Mouse (Mus musculus): ENCODE measurements around the gene Lsm14a. TPM values are rescaled to one million over a fixed set of nuclear protein-coding genes. Genes with fewer than 3 reads are reported as not detected.

Gene Lsm14a
- total RNA-seq (2012; rRNA removed) (45.2 and 53.7 TPM in 2 replicates), total RNA-seq (2014; rRNA removed) (80.7 and 90.0 TPM in 2 replicates), polyA plus RNA-seq (2012; ENCODE audit: insufficient read length, low read depth) (193 and 203 TPM in 2 replicates)

DNA sequence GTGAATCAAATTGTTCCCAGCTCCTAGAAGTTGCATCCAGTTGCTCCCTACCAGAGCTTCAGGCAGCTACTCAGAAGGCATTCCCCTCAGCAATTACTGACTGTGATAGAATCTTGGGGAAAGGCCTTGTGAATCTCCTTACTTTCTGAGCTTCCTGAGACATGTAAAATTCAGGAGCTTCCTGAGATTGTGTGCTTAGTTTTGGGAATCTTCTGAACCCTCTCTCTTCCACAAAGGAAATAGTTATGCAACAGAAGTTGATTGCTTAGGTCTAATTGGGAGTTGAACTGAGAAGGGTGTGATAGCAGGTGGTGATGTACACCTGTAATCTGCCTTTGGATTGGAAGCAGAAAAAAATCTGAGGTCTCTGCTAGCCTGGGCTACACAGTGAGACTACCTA is at the start of gene Lsm14a:
TSS of gene Lsm14a (minus strand) at position 101 of the 400 bp plus-strand sequence.
- Histone ChIP-seq H3K4me3 (replicated peaks in 1 of 3; ENCODE audit: low read depth in 2 of 3, low read length in 2 of 3, poor library complexity in 1 of 3) (no peak within 1 kb of the TSS), H3K9ac (ENCODE audit: insufficient read depth, low read depth) (no peak within 1 kb of the TSS), H3K27ac (ENCODE audit: insufficient read depth, low read depth) (no peak within 1 kb of the TSS), H3K36me3 (replicated peaks in 1 of 2; ENCODE audit: control insufficient read depth in 1 of 2, insufficient read depth in 1 of 2, low read length in 1 of 2) (peaks cover 0 to 1% of the 10 kb centered on the region in 2 experiments), H3K79me2 (replicated peaks; ENCODE audit: control insufficient read depth, extremely low read depth, insufficient read depth, poor library complexity, severe bottlenecking) (peaks cover 12% of the 10 kb centered on the region), H3K4me2 (ENCODE audit: insufficient read depth, low read depth, poor library complexity, severe bottlenecking) (no peak within 1 kb of the TSS), H3K9me3 (replicated peaks; ENCODE audit: low read length) (no peaks in the 10 kb centered on the region), H3K4me1 (ENCODE audit: control insufficient read depth in 1 of 2, insufficient read depth in 2 of 2) (peaks cover 4 to 13% of the 10 kb centered on the region in 2 experiments; a peak in 3 of 4 replicates), H3K27me3 (replicated peaks) (no peaks in the 10 kb centered on the region)
- TF ChIP-seq MAZ (IDR thresholded peaks at IDR 0.05; ENCODE audit: low read depth, low read length) (no peak), RCOR1 (conservative IDR thresholded peaks at IDR 0.05; ENCODE audit: low read depth, low read length) (no peak), USF2 (conservative IDR thresholded peaks at IDR 0.05; ENCODE audit: low read depth, low read length) (no peak), MYC (IDR thresholded peaks at IDR 0.05; ENCODE audit: low read depth, low read length) (no peak), JUND (conservative IDR thresholded peaks at IDR 0.05; ENCODE audit: low read depth, low read length) (no peak), MEF2A (IDR thresholded peaks at IDR 0.05; ENCODE audit: borderline replicate concordance, low read depth, low read length) (no peak), SMC3 (IDR thresholded peaks at IDR 0.05; ENCODE audit: low read depth, low read length) (no peak), ZC3H11A (IDR thresholded peaks at IDR 0.05; ENCODE audit: low read depth, low read length) (no peak), UBTF (IDR thresholded peaks at IDR 0.05; ENCODE audit: low read depth, low read length) (no peak), MAX (IDR thresholded peaks at IDR 0.05; ENCODE audit: low read length) (no peak), NELFE (IDR thresholded peaks at IDR 0.05; ENCODE audit: low read depth, low read length) (no peak), CHD1 (IDR thresholded peaks at IDR 0.05; ENCODE audit: low read depth, low read length) (no peak), MXI1 (IDR thresholded peaks at IDR 0.05; ENCODE audit: low read depth, low read length) (no peak), ZKSCAN1 (IDR thresholded peaks at IDR 0.05; ENCODE audit: borderline replicate concordance, low read depth, low read length) (no peak), EP300 (IDR thresholded peaks at IDR 0.05; ENCODE audit: low read length) (no peak), PAX5 (IDR thresholded peaks at IDR 0.05; ENCODE audit: low read length) (no peak), POLR2A (IDR thresholded peaks at IDR 0.05; ENCODE audit: low read depth, low read length) (no peak), USF1 (IDR thresholded peaks at IDR 0.05; ENCODE audit: low read depth, low read length) (no peak)
- no peak for DNase-seq (ENCODE audit: extremely low read depth)
- dilution Hi-C loops (cut with MboI; ENCODE audit: extremely low pct_ligation_motif_present, extremely low pct_unique_long_range_greater_than_20kb, low sequenced_read_pairs) = no loop called here
- in situ Hi-C loops (cut with MboI; ENCODE audit: low pct_ligation_motif_present, low pct_unique_long_range_greater_than_20kb, low sequenced_read_pairs) = no loop called here

DNA sequence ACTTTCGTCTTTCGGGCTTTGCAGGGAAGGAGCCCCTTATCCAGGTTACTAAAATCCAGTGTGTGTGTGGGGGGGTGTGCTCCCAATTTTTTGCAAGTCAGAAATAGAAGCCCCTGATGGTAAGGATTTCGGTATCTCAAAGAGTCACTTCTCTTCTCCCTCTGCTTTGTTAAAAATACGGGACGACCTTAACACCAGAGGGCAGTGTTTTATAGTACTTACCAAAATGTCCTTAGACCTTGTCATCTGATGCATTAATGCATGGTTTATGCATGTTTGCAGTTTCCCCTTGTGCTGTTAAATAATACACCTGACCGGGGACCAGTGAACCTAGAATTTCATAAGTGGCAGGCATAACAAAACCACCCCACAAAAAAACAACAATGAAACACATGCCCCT is 45.8 kb upstream of the Lsm14a start:
- Histone ChIP-seq H3K9me3 (replicated peaks; ENCODE audit: low read length) (no peaks in the 10 kb centered on the region), H3K4me1 (ENCODE audit: control insufficient read depth in 1 of 2, insufficient read depth in 2 of 2) (0 out of 4 replicates have a peak, but pooled peaks cover 0 to 5% of the 10 kb centered on the region in 2 experiments), H3K4me3 (replicated peaks in 1 of 3; ENCODE audit: low read depth in 2 of 3, low read length in 2 of 3, poor library complexity in 1 of 3) (no peak overlapping the region), H3K27me3 (replicated peaks) (peaks cover 1% of the 10 kb centered on the region), H3K79me2 (replicated peaks; ENCODE audit: control insufficient read depth, extremely low read depth, insufficient read depth, poor library complexity, severe bottlenecking) (no peaks in the 10 kb centered on the region), H3K9ac (ENCODE audit: insufficient read depth, low read depth) (no peak overlapping the region), H3K27ac (ENCODE audit: insufficient read depth, low read depth) (no peak overlapping the region), H3K4me2 (ENCODE audit: insufficient read depth, low read depth, poor library complexity, severe bottlenecking) (no peak overlapping the region), H3K36me3 (replicated peaks in 1 of 2; ENCODE audit: control insufficient read depth in 1 of 2, insufficient read depth in 1 of 2, low read length in 1 of 2) (no peaks in the 10 kb centered on the region)
- no peak for DNase-seq (ENCODE audit: extremely low read depth)
- dilution Hi-C loops (cut with MboI; ENCODE audit: extremely low pct_ligation_motif_present, extremely low pct_unique_long_range_greater_than_20kb, low sequenced_read_pairs) (no loop called here), in situ Hi-C loops (cut with MboI; ENCODE audit: low pct_ligation_motif_present, low pct_unique_long_range_greater_than_20kb, low sequenced_read_pairs) (loop anchor here (10.0 kb wide), 1 partner anchor 226 kb away; no protein-coding TSS in a partner anchor)
- TF ChIP-seq ZC3H11A (IDR thresholded peaks at IDR 0.05; ENCODE audit: low read depth, low read length) (peak; percentile 32; the same call in 1 of the 2 replicates), RAD21 (IDR thresholded peaks at IDR 0.05; ENCODE audit: low read depth, low read length) (peak; percentile 66), POLR2A (IDR thresholded peaks at IDR 0.05; ENCODE audit: low read depth, low read length) (no peak), PAX5 (IDR thresholded peaks at IDR 0.05; ENCODE audit: low read length) (no peak), SMC3 (IDR thresholded peaks at IDR 0.05; ENCODE audit: low read depth, low read length) (peak; percentile 80), CTCF (conservative IDR thresholded peaks at IDR 0.05 in 1 of 2, IDR thresholded peaks at IDR 0.05 in 1 of 2; ENCODE audit: low read depth in 2 of 2, low read length in 2 of 2) (peak in 1 of 2 experiments; percentile 72; a peak in 2 of 4 replicates)

Data from CH12.LX (cell line).